Mouse (Mus musculus) MEL (cell line): ENCODE measurements at regions not wholly inside any gene's neighbourhood (a gene's known extent, or its start where the extent isn't known, plus 50 kb on each side); places are given as distances from the start of the nearest gene placed in this dataset.
A peak's percentile ranks its signal among the peaks of the same experiment; 100 is the strongest.

Source experiments
- DNase-seq: peaks from one replicate; pipeline ENCODE4 v3.0.0; 2011; ENCODE audit warnings: low read depth, low spot score
- H3K27ac ChIP-seq: 2 replicates; pipeline ENCODE4 v1.5.1; 2012; ENCODE audit warnings: low read depth, mild to moderate bottlenecking, control low read depth, low read length, moderate library complexity; ENCODE audit not compliant: control insufficient read depth
- H3K27me3 ChIP-seq, 2 experiments: fragments of 150-350 bp in 1 of 2; sonication (generic) in 1 of 2; 2 replicates each; pipeline ENCODE4 v1.6.1; 2012; ENCODE audit warnings: low read length in 2 of 2, mild to moderate bottlenecking in 2 of 2, improper control_type of control experiment in 1 of 2, moderate library complexity in 1 of 2; ENCODE audit not compliant: insufficient read depth in 2 of 2, control insufficient read depth in 1 of 2
- H3K36me3 ChIP-seq, 2 experiments: 2 replicates each; pipeline ENCODE4 v1.6.1; 2012 to 2014; ENCODE audit warnings: low read length in 2 of 2, improper control_type of control experiment in 1 of 2, inconsistent platforms in 1 of 2, mild to moderate bottlenecking in 1 of 2; ENCODE audit not compliant: insufficient read depth in 2 of 2, control insufficient read depth in 1 of 2
- H3K4me1 ChIP-seq, 2 experiments: fragments of 150-350 bp in 1 of 2; sonication (generic) in 1 of 2; 2 replicates each; pipeline ENCODE4 v1.6.1; 2012; ENCODE audit warnings: low read length in 2 of 2, improper control_type of control experiment in 1 of 2, mild to moderate bottlenecking in 1 of 2; ENCODE audit not compliant: insufficient read depth in 2 of 2, control insufficient read depth in 1 of 2
- H3K4me3 ChIP-seq, 2 experiments: fragments of 150-350 bp in 1 of 2; sonication (generic) in 1 of 2; 2 replicates each; pipeline ENCODE4 v1.5.1; 2012; ENCODE audit warnings: low read depth in 2 of 2, low read length in 2 of 2, mild to moderate bottlenecking in 2 of 2, moderate library complexity in 2 of 2, control low read depth in 1 of 2, improper control_type of control experiment in 1 of 2; ENCODE audit not compliant: control insufficient read depth in 1 of 2, insufficient read depth in 1 of 2
- H3K79me2 ChIP-seq: 2 replicates; pipeline ENCODE4 v1.6.1; 2012; ENCODE audit warnings: mild to moderate bottlenecking, low read length, moderate library complexity; ENCODE audit not compliant: control insufficient read depth, poor library complexity, insufficient read depth
- H3K9ac ChIP-seq: 2 replicates; pipeline ENCODE4 v1.6.1; 2012; ENCODE audit warnings: low read depth, mild to moderate bottlenecking, control low read depth, low read length, moderate library complexity; ENCODE audit not compliant: control insufficient read depth, poor library complexity, severe bottlenecking
- H3K9me3 ChIP-seq: fragments of 150-350 bp; sonication (generic); replicated peaks from 2 replicates; pipeline ENCODE4 v1.6.1; 2012; ENCODE audit warnings: mild to moderate bottlenecking, low read length, improper control_type of control experiment, moderate library complexity; ENCODE audit not compliant: insufficient read depth
- CHD2 ChIP-seq: IDR thresholded peaks from 2 replicates; pipeline ENCODE4 v1.6.1; 2011; ENCODE audit warnings: low read length, improper control_type of control experiment
- CTCF ChIP-seq, 3 experiments: IDR thresholded peaks in 2 of 3; conservative IDR thresholded peaks in 1 of 3; 2 replicates each; pipeline ENCODE4 v1.5.1; 2011 to 2012; ENCODE audit warnings: low read length in 3 of 3, low read depth in 2 of 3, mild to moderate bottlenecking in 2 of 3, improper control_type of control experiment in 1 of 3, inconsistent platforms in 1 of 3, mixed read lengths in 1 of 3, moderate library complexity in 1 of 3; ENCODE audit not compliant: control insufficient read depth in 1 of 3, insufficient read depth in 1 of 3, poor library complexity in 1 of 3, severe bottlenecking in 1 of 3
- E2F4 ChIP-seq: IDR thresholded peaks from 2 replicates; pipeline ENCODE4 v1.6.1; 2011; ENCODE audit warnings: low read depth, low read length, improper control_type of control experiment, borderline replicate concordance
- JUND ChIP-seq: IDR thresholded peaks from 2 replicates; pipeline ENCODE4 v1.6.1; 2011; ENCODE audit warnings: low read depth, mild to moderate bottlenecking, improper control_type of control experiment, low read length
- MAFK ChIP-seq: IDR thresholded peaks from 2 replicates; pipeline ENCODE4 v1.6.1; 2011; ENCODE audit warnings: low read depth, mild to moderate bottlenecking, low read length, improper control_type of control experiment, borderline replicate concordance
- MEF2A ChIP-seq: IDR thresholded peaks from 2 replicates; pipeline ENCODE4 v1.6.1; 2014; ENCODE audit warnings: low read depth, mild to moderate bottlenecking, inconsistent platforms, low read length, improper control_type of control experiment; ENCODE audit not compliant: poor library complexity, insufficient replicate concordance, severe bottlenecking; ENCODE audit errors: extremely low read depth
- MYB ChIP-seq: IDR thresholded peaks from 2 replicates; pipeline ENCODE4 v1.6.1; 2011; ENCODE audit warnings: mild to moderate bottlenecking, low read depth, low read length, improper control_type of control experiment
- MYC ChIP-seq: IDR thresholded peaks from 2 replicates; pipeline ENCODE4 v1.6.1; 2011; ENCODE audit warnings: low read depth, mild to moderate bottlenecking, low read length, improper control_type of control experiment, moderate library complexity
- NELFE ChIP-seq: IDR thresholded peaks from 2 replicates; pipeline ENCODE4 v1.6.1; 2011; ENCODE audit warnings: low read depth, low read length, improper control_type of control experiment
- RAD21 ChIP-seq: IDR thresholded peaks from 2 replicates; pipeline ENCODE4 v1.6.1; 2011; ENCODE audit warnings: mild to moderate bottlenecking, low read depth, low read length, improper control_type of control experiment
- SIN3A ChIP-seq: IDR thresholded peaks from 2 replicates; pipeline ENCODE4 v1.6.1; 2012; ENCODE audit warnings: low read length, improper control_type of control experiment, inconsistent platforms
- UBTF ChIP-seq: IDR thresholded peaks from 2 replicates; pipeline ENCODE4 v1.6.1; 2012; ENCODE audit warnings: low read depth, mild to moderate bottlenecking, inconsistent platforms, low read length, improper control_type of control experiment, moderate library complexity, borderline replicate concordance; ENCODE audit not compliant: insufficient read depth
- USF1 ChIP-seq: IDR thresholded peaks from 2 replicates; pipeline ENCODE4 v1.6.1; 2014; ENCODE audit warnings: low read depth, mild to moderate bottlenecking, inconsistent platforms, low read length, improper control_type of control experiment, moderate library complexity
- USF2 ChIP-seq, 2 experiments: IDR thresholded peaks; 2 replicates each; pipeline ENCODE4 v1.6.1; 2011 to 2012; ENCODE audit warnings: improper control_type of control experiment in 2 of 2, low read length in 2 of 2, borderline replicate concordance in 1 of 2, inconsistent platforms in 1 of 2, low read depth in 1 of 2, mild to moderate bottlenecking in 1 of 2; ENCODE audit not compliant: insufficient read depth in 1 of 2
- ZKSCAN1 ChIP-seq: IDR thresholded peaks from 2 replicates; pipeline ENCODE4 v1.6.1; 2012; ENCODE audit warnings: low read depth, mild to moderate bottlenecking, inconsistent platforms, low read length, improper control_type of control experiment, moderate library complexity
- ZNF384 ChIP-seq: IDR thresholded peaks from 2 replicates; pipeline ENCODE4 v1.6.1; 2012; ENCODE audit warnings: low read depth, mild to moderate bottlenecking, inconsistent platforms, low read length, improper control_type of control experiment

GRCm38 (mm10) chr4:87367732-87368412 is 137.6 kb upstream of the Slc24a2 start (continued):
- TF ChIP-seq ZKSCAN1 (no peak), CHD2 (no peak), ZNF384 (no peak), SIN3A (peak; percentile 44; the same call in 1 of the 2 replicates), E2F4 (no peak), MAFK (no peak), JUND (no peak), MEF2A (no peak), NELFE (no peak), RAD21 (peak; percentile 97), USF2 (IDR thresholded peaks at IDR 0.05; ENCODE audit: borderline replicate concordance in 1 of 2, insufficient read depth in 1 of 2, low read depth in 1 of 2, low read length in 2 of 2) (no peak), CTCF (IDR thresholded peaks at IDR 0.05 in 2 of 3, conservative IDR thresholded peaks at IDR 0.05 in 1 of 3; ENCODE audit: control insufficient read depth in 1 of 3, insufficient read depth in 1 of 3, low read depth in 2 of 3, low read length in 3 of 3, poor library complexity in 1 of 3, severe bottlenecking in 1 of 3) (peak; percentile 90 to 95 (median 94)), MYC (no peak)

DNA sequence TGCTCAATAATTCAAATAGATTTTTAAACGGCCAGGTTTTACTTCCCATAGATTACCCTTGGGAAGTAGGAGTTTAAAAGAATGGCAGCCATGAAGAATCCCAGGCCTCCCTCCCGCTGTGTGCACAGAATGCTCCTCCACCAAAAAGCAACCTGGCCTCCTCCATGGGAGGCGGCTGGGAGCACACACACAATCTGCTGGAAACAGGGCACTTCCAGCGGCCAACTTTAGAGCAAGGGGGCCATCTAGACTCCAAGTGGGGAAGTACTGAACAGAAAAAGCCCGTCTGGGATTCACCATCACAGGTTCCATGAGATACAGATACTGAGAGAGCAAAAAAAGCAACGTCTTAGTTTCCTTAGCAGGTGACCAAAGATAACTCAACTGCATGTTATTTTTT is 131.9 kb upstream of the Slc24a2 start:
- Histone ChIP-seq H3K27me3 (no peaks in the 10 kb centered on the region), H3K9ac (no peak overlapping the region), H3K79me2 (no peaks in the 10 kb centered on the region), H3K27ac (no peak overlapping the region), H3K4me3 (no peak overlapping the region), H3K36me3 (no peaks in the 10 kb centered on the region), H3K4me1 (no peaks in the 10 kb centered on the region), H3K9me3 (no peaks in the 10 kb centered on the region)
- no peak for TF ChIP-seq UBTF
- TF ChIP-seq MYB = no peak
- TF ChIP-seq ZKSCAN1 = no peak
- no peak for DNase-seq

GRCm38 (mm10) chr4:87359483-87359882 is 129.2 kb upstream of the Slc24a2 start:
- no peak overlapping the region for H3K4me3 ChIP-seq
- no peaks in the 10 kb centered on the region for H3K27me3 ChIP-seq
- H3K9me3 ChIP-seq = no peaks in the 10 kb centered on the region
- TF ChIP-seq USF1 (no peak), ZNF384 (no peak), RAD21 (peak; percentile 14), CTCF (IDR thresholded peaks at IDR 0.05 in 2 of 3, conservative IDR thresholded peaks at IDR 0.05 in 1 of 3; ENCODE audit: control insufficient read depth in 1 of 3, insufficient read depth in 1 of 3, low read depth in 2 of 3, low read length in 3 of 3, poor library complexity in 1 of 3, severe bottlenecking in 1 of 3) (peak; percentile 14 to 42 (median 27); a peak in 3 of 6 replicates)
- no peak overlapping the region for H3K9ac ChIP-seq
- no peaks in the 10 kb centered on the region for H3K79me2 ChIP-seq
- no peaks in the 10 kb centered on the region for H3K4me1 ChIP-seq
- H3K27ac ChIP-seq = no peak overlapping the region
- H3K36me3 ChIP-seq = no peaks in the 10 kb centered on the region
- DNase-seq = no peak
